Mouse (Mus musculus) liver, embryonic 13.5 days (tissue): ENCODE measurements at regions not wholly inside any gene's neighbourhood (a gene's known extent, or its start where the extent isn't known, plus 50 kb on each side); places are given as distances from the start of the nearest gene placed in this dataset.

Experiments used
- ATAC-seq: fragments of 200-750 bp; cut with Nextera tagmentation; 2 replicates; pipeline ENCODE4 v1.8.0; 2017; ENCODE audit warnings: low read depth, mild to moderate bottlenecking, moderate number of reproducible peaks, moderate library complexity
- DNase-seq: peaks from one replicate; pipeline ENCODE4 v3.0.0; 2022
- H3K27ac ChIP-seq: fragments of 300-500 bp; sonication (generic); 2 replicates; pipeline ENCODE4 v1.5.1; 2015; ENCODE audit warnings: moderate library complexity, mild to moderate bottlenecking, inconsistent platforms
- H3K27me3 ChIP-seq: fragments of 300-500 bp; sonication (generic); 2 replicates; pipeline ENCODE4 v1.6.1; 2015; ENCODE audit warnings: mild to moderate bottlenecking, inconsistent platforms
- H3K36me3 ChIP-seq: fragments of 300-500 bp; sonication (generic); 2 replicates; pipeline ENCODE4 v1.6.1; 2015; ENCODE audit warnings: mild to moderate bottlenecking, inconsistent platforms
- H3K4me1 ChIP-seq: fragments of 300-500 bp; sonication (generic); replicated peaks from 2 replicates; pipeline ENCODE4 v1.6.1; 2015; ENCODE audit warnings: inconsistent platforms
- H3K4me2 ChIP-seq: fragments of 300-500 bp; sonication (generic); 2 replicates; pipeline ENCODE4 v1.6.1; 2015; ENCODE audit warnings: inconsistent platforms, mild to moderate bottlenecking, moderate library complexity
- H3K4me3 ChIP-seq: fragments of 300-500 bp; sonication (generic); replicated peaks from 2 replicates; pipeline ENCODE4 v1.5.1; 2015; ENCODE audit warnings: mild to moderate bottlenecking, inconsistent platforms
- H3K9ac ChIP-seq: fragments of 300-500 bp; sonication (generic); 2 replicates; pipeline ENCODE4 v1.6.1; 2015; ENCODE audit warnings: mild to moderate bottlenecking, inconsistent platforms
- H3K9me3 ChIP-seq: fragments of 300-500 bp; sonication (generic); replicated peaks from 2 replicates; pipeline ENCODE4 v1.6.1; 2016; ENCODE audit warnings: inconsistent platforms
- WGBS: fragments of 180-500 bp; shearing (Covaris S2); methylation state at CpG from one replicate; pipeline ENCODE4 v1.1.7; 2015; ENCODE audit not compliant: insufficient replicate concordance; 5-methylcytosine and 5-hydroxymethylcytosine counted together

DNA sequence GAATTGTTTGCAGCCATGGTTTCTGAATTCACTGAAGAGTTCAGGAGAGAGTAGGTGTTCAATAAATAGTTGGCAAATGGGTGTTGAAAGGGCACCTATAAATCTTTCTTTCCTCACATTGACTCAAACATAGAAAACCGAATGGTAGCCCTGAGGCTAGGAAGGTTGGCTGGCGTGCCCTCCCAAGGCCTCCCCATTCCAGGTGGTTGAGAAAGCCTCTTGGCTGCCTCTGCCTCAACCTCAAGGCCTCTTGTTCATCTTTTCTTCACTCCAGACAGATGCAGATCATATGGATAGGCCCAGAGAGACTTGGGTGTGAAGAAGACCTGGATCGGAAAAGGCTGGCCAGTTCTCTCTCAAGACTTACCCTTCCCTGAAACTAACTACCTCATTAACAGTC, 245.0 kb upstream of the Id4 start:
- Histone ChIP-seq H3K4me3 (no peak overlapping the region), H3K9ac (no peak overlapping the region), H3K27me3 (no peaks in the 10 kb centered on the region), H3K36me3 (no peaks in the 10 kb centered on the region), H3K9me3 (no peaks in the 10 kb centered on the region), H3K4me1 (no peaks in the 10 kb centered on the region), H3K27ac (no peak overlapping the region), H3K4me2 (no peak overlapping the region)
- ATAC-seq (no peak), DNase-seq (no peak)
- WGBS = 71% methylated on average over 3 of the region's 3 CpGs

DNA sequence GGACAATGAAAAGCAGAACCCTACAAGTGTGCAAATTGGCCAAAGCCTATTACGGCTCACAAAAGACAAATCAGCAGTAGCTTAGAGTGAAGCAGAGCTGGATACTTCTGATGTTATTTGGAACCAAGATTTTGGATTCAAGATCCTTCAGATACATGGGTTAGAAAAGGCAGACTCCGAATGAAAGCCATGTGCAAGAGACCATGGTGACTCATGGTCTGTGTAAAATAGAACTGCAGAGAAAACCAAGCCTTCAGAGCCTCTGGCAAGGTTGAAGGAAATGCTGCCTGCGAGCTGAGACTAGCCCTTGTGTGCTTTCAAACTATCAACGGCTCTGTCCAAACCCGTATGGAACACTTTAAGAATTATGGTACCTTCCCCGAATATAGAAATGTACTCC, 244.4 kb upstream of the Id4 start:
- H3K27me3 ChIP-seq = no peaks in the 10 kb centered on the region
- no peaks in the 10 kb centered on the region for H3K9me3 ChIP-seq
- H3K9ac ChIP-seq = no peak overlapping the region
- WGBS = 67% methylated on average over 6 of the region's 6 CpGs
- ATAC-seq (no peak), DNase-seq (no peak)
- no peaks in the 10 kb centered on the region for H3K36me3 ChIP-seq
- no peaks in the 10 kb centered on the region for H3K4me1 ChIP-seq
- H3K27ac ChIP-seq = no peak overlapping the region
- no peak overlapping the region for H3K4me2 ChIP-seq
- H3K4me3 ChIP-seq = no peak overlapping the region

DNA sequence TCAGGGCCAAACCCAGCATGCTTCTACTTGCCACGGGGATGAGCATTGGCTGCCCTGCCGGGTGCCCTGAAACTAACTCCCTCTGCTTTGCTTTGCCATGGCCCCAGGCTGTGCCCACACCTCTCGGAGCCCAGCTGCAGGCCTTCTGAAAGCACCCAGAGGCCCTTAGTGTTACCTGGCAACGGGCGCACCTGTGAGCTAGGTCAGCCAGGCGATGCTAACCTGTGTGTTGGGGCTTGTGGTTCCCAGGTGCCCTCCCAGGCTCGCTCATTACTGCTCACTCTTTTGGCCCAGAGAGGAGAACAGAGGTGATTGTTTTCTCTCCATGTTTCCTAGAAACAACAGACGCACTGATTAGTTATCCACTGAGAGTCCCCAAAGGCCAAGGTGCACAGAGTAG, 243.4 kb upstream of the Id4 start:
- no peak overlapping the region for H3K4me3 ChIP-seq
- WGBS = 68% methylated on average over 8 of the region's 8 CpGs
- no peaks in the 10 kb centered on the region for H3K9me3 ChIP-seq
- ATAC-seq (no peak), DNase-seq (no peak)
- no peak overlapping the region for H3K4me2 ChIP-seq
- H3K9ac ChIP-seq = no peak overlapping the region
- no peaks in the 10 kb centered on the region for H3K4me1 ChIP-seq
- no peaks in the 10 kb centered on the region for H3K27me3 ChIP-seq
- H3K36me3 ChIP-seq = no peaks in the 10 kb centered on the region
- H3K27ac ChIP-seq = no peak overlapping the region

DNA sequence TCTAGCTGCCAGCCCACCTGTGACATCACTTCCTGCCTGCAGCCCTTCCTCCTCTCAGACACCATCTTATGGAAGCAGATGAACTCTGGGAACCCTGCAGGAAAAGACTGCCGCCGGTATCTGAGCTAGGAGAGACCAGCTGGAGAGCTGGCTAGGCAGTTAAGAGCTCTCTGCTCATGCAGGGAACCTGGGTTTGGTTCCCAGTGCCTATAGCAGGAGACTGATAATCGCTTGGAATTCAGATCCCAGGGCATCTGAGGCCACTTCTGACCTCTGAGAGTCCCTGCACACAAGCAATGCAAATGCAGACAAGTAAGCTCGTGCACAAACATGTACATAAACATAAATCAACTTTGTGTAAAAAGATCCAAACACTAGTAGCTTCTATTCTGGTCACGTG, 242.4 kb upstream of the Id4 start:
- no peak overlapping the region for H3K27ac ChIP-seq

DNA sequence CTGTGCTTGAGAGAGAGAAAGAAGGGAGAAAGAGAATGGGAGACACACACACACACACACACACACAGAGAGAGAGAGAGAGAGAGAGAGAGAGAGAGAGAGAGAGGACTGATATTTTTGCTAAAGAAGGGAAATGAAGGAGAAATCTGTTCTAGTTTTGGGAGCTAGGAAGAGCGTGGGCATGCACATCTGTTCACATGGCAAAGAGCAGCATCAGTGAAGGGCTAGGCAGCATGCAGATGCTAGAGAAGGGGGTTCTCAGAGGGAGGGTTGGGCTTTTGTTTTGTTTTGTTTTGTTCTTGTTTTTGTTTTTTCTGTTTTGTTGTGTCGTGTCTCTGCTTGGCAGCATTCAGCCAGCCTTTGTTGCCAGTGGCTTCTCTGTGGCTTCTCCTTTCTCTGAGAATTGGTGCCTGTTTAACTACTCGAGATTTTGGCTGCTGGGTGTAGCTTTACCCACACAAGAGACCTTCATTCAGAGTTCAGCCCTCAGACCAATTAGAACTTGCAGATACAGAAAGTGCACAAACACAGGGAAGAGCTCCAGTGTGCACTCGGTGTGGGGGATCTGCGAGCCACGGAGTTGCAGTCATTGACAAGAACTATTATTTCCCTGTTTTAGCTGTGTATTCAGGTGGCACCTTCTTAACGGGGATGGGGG, 237.9 kb upstream of the Id4 start:
- Histone ChIP-seq H3K27ac (no peak overlapping the region), H3K9me3 (no peaks in the 10 kb centered on the region; the same call in 1 of the 2 replicates), H3K4me3 (no peak overlapping the region), H3K9ac (no peak overlapping the region), H3K36me3 (no peaks in the 10 kb centered on the region), H3K27me3 (no peaks in the 10 kb centered on the region), H3K4me2 (no peak overlapping the region), H3K4me1 (no peaks in the 10 kb centered on the region)
- WGBS = 62% methylated on average over 7 of the region's 7 CpGs
- ATAC-seq (no peak), DNase-seq (no peak)

More for the DNA sequence above, 242.4 kb upstream of the Id4 start:
- Histone ChIP-seq H3K9me3 (no peaks in the 10 kb centered on the region; the same call in 1 of the 2 replicates), H3K4me2 (no peak overlapping the region), H3K4me3 (no peak overlapping the region), H3K9ac (no peak overlapping the region), H3K36me3 (no peaks in the 10 kb centered on the region), H3K4me1 (no peaks in the 10 kb centered on the region), H3K27me3 (no peaks in the 10 kb centered on the region)
- ATAC-seq (no peak), DNase-seq (no peak)
- 55% methylated on average over 5 of the region's 5 CpGs for WGBS

DNA sequence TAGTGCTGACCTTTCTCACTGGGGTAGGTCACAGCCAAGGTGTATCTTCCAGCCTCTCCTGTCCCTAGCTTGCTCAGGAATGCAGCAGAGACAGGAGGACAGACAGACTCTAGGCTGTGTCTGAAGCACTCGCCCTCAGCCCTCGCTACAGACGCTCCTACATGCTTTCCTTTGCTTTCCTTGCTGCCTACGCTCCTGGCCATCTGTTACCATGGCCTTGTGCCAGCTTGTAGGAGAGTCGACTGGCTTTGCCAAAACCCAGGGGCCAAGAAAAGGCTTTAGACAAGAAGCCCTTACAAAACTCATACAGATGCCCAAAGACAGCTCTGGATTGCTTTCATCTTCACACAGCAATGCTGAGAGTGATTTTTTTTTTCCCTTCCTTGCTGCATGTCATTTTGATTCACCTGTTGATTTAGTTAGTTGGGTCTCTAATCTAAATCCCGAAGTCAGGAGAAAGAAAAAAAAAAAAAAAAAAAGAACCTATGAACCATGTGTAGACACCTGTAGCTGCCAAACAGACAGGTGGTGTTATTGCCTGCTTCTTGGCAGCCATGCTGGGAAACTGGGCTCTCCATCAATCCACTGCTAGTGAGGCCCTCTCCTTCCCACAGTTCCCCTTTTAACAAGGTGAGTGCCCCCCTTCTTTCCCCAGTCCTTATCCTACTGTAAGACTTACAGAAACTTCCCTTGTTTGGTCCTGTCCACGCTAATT, 233.1 kb upstream of the Id4 start:
- H3K9ac ChIP-seq = no peak overlapping the region
- H3K36me3 ChIP-seq = no peaks in the 10 kb centered on the region
- DNase-seq (no peak), ATAC-seq (no peak)
- H3K27ac ChIP-seq = no peak overlapping the region
- H3K27me3 ChIP-seq = no peaks in the 10 kb centered on the region
- H3K4me3 ChIP-seq = no peak overlapping the region
- WGBS = 46% methylated on average over 7 of the region's 7 CpGs
- no peak overlapping the region for H3K4me2 ChIP-seq
- H3K9me3 ChIP-seq = no peaks in the 10 kb centered on the region; the same call in 1 of the 2 replicates
- no peaks in the 10 kb centered on the region for H3K4me1 ChIP-seq

DNA sequence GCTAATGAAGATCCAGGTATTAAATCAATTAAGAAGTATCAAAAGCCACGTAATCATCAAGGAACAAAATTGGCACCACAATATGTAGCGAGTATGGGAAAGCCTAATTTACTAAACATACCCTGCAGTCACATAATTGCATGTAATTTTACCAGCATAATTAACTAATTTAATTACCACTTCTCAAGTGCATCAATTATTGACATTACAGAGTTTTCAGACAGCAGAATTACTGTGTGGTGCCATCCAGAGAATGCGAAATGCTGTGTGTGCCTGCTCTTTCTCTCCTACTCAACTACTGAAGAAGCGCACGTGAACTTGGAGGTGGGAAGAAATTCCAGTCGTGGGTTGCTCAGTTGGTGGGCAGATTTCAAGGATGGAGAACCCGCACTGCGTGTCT, 229.5 kb upstream of the Id4 start:
- no peak overlapping the region for H3K4me3 ChIP-seq
- H3K4me1 ChIP-seq = no peaks in the 10 kb centered on the region
- no peaks in the 10 kb centered on the region for H3K27me3 ChIP-seq
- no peaks in the 10 kb centered on the region; the same call in 1 of the 2 replicates for H3K9me3 ChIP-seq
- ATAC-seq (no peak), DNase-seq (no peak)
- H3K36me3 ChIP-seq = no peaks in the 10 kb centered on the region
- no peak overlapping the region for H3K9ac ChIP-seq
- no peak overlapping the region for H3K27ac ChIP-seq
- 66% methylated on average over 8 of the region's 8 CpGs for WGBS
- no peak overlapping the region for H3K4me2 ChIP-seq

DNA sequence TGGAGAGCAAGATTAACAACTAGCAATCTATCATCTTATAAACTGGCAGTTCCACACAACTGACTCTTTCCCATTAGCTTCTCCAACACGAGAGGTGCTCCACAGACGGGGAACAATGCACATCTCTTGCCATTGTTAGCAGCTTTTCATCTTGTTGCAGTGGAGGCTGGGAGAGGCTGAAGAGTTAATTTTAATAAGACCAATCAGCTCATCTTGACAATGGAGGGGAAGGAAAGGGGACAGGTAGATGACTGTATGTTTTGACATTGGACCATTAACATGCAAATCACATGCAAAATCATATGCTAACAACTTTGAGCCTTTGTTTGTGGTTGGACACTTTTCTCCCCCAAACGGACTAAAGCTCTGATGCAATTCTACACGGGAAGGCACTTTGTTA, 218.9 kb upstream of the Id4 start:
- H3K4me3 ChIP-seq = no peak overlapping the region
- no peaks in the 10 kb centered on the region for H3K36me3 ChIP-seq
- H3K27me3 ChIP-seq = no peaks in the 10 kb centered on the region
- no peak for DNase-seq
- no peak for ATAC-seq
- no peak overlapping the region for H3K9ac ChIP-seq
- no peak overlapping the region for H3K4me2 ChIP-seq
- H3K4me1 ChIP-seq = no peaks in the 10 kb centered on the region
- WGBS = 41% methylated on average over 4 of the region's 4 CpGs
- H3K9me3 ChIP-seq = no peaks in the 10 kb centered on the region
- no peak overlapping the region for H3K27ac ChIP-seq

DNA sequence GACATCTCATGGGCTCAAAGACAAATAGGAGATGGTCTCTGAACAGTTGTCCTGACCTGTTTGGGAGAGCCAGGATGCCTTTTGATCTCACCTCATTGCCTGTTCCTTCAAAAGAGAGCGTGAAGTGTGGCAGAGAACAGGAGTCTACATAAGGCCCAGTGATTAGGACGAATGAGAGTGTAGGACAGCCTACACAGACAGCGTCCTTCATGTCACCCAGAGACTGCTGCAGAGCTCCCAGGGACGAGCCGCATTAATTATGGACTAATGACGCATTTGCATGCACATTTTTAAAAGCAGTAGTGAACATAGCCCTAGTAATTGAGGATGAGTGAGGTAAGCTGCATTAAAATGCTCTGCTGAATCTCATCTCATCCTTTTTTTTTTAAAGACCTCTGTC, 218.5 kb upstream of the Id4 start:
- DNase-seq = no peak
- no peaks in the 10 kb centered on the region for H3K4me1 ChIP-seq
- H3K9me3 ChIP-seq = no peaks in the 10 kb centered on the region
- ATAC-seq = no peak
- no peak overlapping the region for H3K9ac ChIP-seq
- no peak overlapping the region for H3K4me2 ChIP-seq
- H3K36me3 ChIP-seq = no peaks in the 10 kb centered on the region
- no peaks in the 10 kb centered on the region for H3K27me3 ChIP-seq
- WGBS = 72% methylated on average over 6 of the region's 6 CpGs
- no peak overlapping the region for H3K4me3 ChIP-seq
- H3K27ac ChIP-seq = no peak overlapping the region

DNA sequence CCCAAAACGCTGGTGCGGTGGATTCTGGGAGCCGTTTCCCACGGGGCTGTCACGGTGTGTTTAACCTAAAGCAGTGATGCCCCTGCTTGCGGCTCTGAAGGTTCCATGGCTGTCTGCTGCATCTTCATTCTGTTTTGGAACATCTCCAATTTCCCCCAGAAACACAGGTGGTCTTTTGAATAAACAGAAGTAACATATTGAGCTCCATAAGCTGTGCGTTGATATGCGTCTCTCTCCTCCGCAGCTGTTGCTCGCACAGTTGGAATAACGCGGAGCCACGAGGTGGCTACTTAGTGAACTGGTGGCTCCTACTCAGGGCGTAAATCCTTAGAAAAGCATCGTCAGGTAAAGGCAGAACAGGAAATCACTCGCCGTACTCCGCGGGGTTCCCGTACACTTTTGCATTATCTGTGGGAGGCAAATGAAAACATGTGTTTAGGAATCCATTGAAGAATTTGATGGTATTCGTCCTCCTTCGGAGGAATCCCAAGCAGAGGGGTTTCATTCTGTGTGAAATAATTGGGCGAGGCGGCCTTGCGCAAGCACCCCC, 214.8 kb upstream of the Id4 start:
- H3K4me1 ChIP-seq = no peaks in the 10 kb centered on the region
- no peak overlapping the region for H3K4me2 ChIP-seq
- WGBS = 70% methylated on average over 25 of the region's 25 CpGs
- no peak overlapping the region for H3K27ac ChIP-seq
- H3K9ac ChIP-seq = no peak overlapping the region
- no peaks in the 10 kb centered on the region for H3K9me3 ChIP-seq
- H3K36me3 ChIP-seq = no peaks in the 10 kb centered on the region
- DNase-seq = no peak
- H3K4me3 ChIP-seq = no peak overlapping the region
- ATAC-seq = no peak
- no peaks in the 10 kb centered on the region for H3K27me3 ChIP-seq

DNA sequence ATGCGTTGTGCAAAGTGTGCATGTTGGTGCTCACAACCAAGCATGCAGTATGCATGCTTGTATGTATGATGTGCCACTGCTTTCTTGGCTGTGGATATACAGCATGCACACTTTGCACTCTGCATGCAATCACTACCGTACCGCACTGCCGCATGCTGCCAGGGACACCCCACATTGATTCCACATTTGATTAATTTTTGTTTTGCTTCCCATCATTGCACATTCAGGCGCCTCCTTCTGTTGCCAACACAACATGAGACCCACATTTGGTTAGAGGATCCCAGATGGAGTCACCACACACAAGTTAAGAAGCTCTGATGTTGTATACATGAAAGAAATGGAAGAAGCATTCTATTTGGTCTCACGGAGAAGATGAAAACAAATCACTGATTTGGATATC, 211.2 kb upstream of the Id4 start:
- no peak overlapping the region for H3K9ac ChIP-seq
- no peak for DNase-seq
- WGBS = 72% methylated on average over 6 of the region's 6 CpGs
- no peak for ATAC-seq
- no peaks in the 10 kb centered on the region for H3K27me3 ChIP-seq
- H3K36me3 ChIP-seq = no peaks in the 10 kb centered on the region
- H3K4me2 ChIP-seq = no peak overlapping the region
- H3K4me1 ChIP-seq = no peaks in the 10 kb centered on the region
- H3K27ac ChIP-seq = no peak overlapping the region
- no peak overlapping the region for H3K4me3 ChIP-seq
- no peaks in the 10 kb centered on the region for H3K9me3 ChIP-seq

DNA sequence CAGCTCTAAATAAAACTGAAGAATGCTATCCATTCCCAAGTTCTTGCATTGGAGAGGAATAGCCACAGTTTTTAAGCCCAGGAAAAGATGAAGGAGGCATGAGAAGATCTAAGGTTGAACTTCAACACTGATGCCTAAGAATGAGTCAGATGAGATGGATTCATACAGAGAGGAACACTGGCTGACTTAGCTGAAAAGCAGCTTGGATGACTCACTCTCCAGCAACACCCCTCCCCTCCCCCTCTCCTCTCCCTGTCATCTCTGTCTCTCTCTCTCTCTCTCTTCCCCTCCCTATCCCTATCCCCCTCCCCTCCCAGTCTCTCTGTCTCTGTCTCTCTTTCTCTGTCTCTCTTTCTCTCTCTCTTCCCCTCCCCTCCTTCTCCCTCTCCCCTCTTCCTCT, 186.4 kb upstream of the Id4 start:
- H3K9ac ChIP-seq = no peak overlapping the region
- no peaks in the 10 kb centered on the region for H3K36me3 ChIP-seq
- no peak for ATAC-seq
- no peak overlapping the region for H3K4me3 ChIP-seq
- H3K9me3 ChIP-seq = no peaks in the 10 kb centered on the region
- no peaks in the 10 kb centered on the region for H3K4me1 ChIP-seq
- no peak overlapping the region for H3K27ac ChIP-seq
- H3K27me3 ChIP-seq = no peaks in the 10 kb centered on the region
- no peak overlapping the region for H3K4me2 ChIP-seq
- DNase-seq = no peak
